Mouse (Mus musculus) liver, embryonic 14.5 days (tissue): ENCODE results near the gene Igf2bp2. TPM values are rescaled to one million over a fixed set of nuclear protein-coding genes. Genes with fewer than 3 reads are reported as not detected.

Experiments
- ATAC-seq: fragments of 200-750 bp; cut with Nextera tagmentation; 2 replicates; pipeline ENCODE4 v1.8.0; 2017; ENCODE audit warnings: moderate number of reproducible peaks, mild to moderate bottlenecking, moderate library complexity; ENCODE audit not compliant: insufficient read depth
- DNase-seq, 3 experiments: peaks; one replicate each; pipeline ENCODE4 v3.0.0-alpha.2; 2012 to 2013; ENCODE audit warnings: low read depth in 3 of 3, low spot score in 3 of 3
- H3K27ac ChIP-seq: fragments of 300-500 bp; sonication (generic); 2 replicates; pipeline ENCODE4 v1.5.1; 2014; ENCODE audit warnings: moderate library complexity, mild to moderate bottlenecking, control low read depth, inconsistent platforms
- H3K27me3 ChIP-seq: fragments of 300-500 bp; sonication (generic); 2 replicates; pipeline ENCODE4 v1.6.1; 2014; ENCODE audit warnings: mild to moderate bottlenecking, low read length, moderate library complexity; ENCODE audit not compliant: control insufficient read depth, insufficient read depth
- H3K36me3 ChIP-seq: fragments of 300-500 bp; sonication (generic); replicated peaks from 2 replicates; pipeline ENCODE4 v1.6.1; 2014; ENCODE audit warnings: low read depth; ENCODE audit not compliant: control insufficient read depth, insufficient read depth
- H3K4me1 ChIP-seq, 2 experiments: fragments of 200-500 bp in 1 of 2; fragments of 300-500 bp in 1 of 2; sonication (generic) in 1 of 2; replicated peaks; 2 replicates each; pipeline ENCODE4 v1.6.1; 2012 to 2014; ENCODE audit warnings: antibody characterized with exemption in 1 of 2, inconsistent platforms in 1 of 2, low read length in 1 of 2; ENCODE audit not compliant: control insufficient read depth in 2 of 2, insufficient read depth in 2 of 2
- H3K4me2 ChIP-seq: fragments of 300-500 bp; sonication (generic); 2 replicates; pipeline ENCODE4 v1.6.1; 2014; ENCODE audit warnings: low read depth, mild to moderate bottlenecking, control low read depth, moderate library complexity
- H3K4me3 ChIP-seq, 2 experiments: fragments of 200-500 bp in 1 of 2; fragments of 300-500 bp in 1 of 2; sonication (generic) in 1 of 2; 2 replicates each; pipeline ENCODE4 v1.5.1; 2012 to 2014; ENCODE audit warnings: low read depth in 2 of 2, low read length in 2 of 2, mild to moderate bottlenecking in 2 of 2, control low read depth in 1 of 2, inconsistent platforms in 1 of 2, moderate library complexity in 1 of 2; ENCODE audit not compliant: insufficient read depth in 1 of 2
- H3K9ac ChIP-seq: fragments of 300-500 bp; sonication (generic); replicated peaks from 2 replicates; pipeline ENCODE4 v1.6.1; 2014; ENCODE audit warnings: mild to moderate bottlenecking, control low read depth, moderate library complexity
- H3K9me3 ChIP-seq: fragments of 300-500 bp; sonication (generic); 2 replicates; pipeline ENCODE4 v1.6.1; 2016; ENCODE audit warnings: low read length, mixed read lengths; ENCODE audit not compliant: control insufficient read depth
- CTCF ChIP-seq: IDR thresholded peaks from 2 replicates; pipeline ENCODE4 v1.5.1; 2016; ENCODE audit warnings: antibody characterized with exemption, low read depth, control low read depth
- EP300 ChIP-seq: IDR thresholded peaks from 2 replicates; pipeline ENCODE4 v1.6.1; 2016; ENCODE audit warnings: antibody characterized with exemption, low read depth
- WGBS: fragments of 180-500 bp; shearing (Covaris S2); extraction: QIAGEN DNeasy Blood & Tissue Kit; methylation state at CpG from one replicate; pipeline ENCODE4 v1.1.7; 2014; ENCODE audit not compliant: insufficient replicate concordance; 5-methylcytosine and 5-hydroxymethylcytosine counted together
- polyA plus RNA-seq, 2 experiments: library from polyadenylated mRNA; depleted of rRNA in 1 of 2; stranded (reverse) in 1 of 2; unstranded in 1 of 2; fragments of >200 nt; fragmentation: Nextera tagmentation in 1 of 2; extraction: Ambion mirVana in 1 of 2; gene quantifications; 2 replicates each; pipeline versions ENCODE4 v1.2.1 to v1.2.3; 2012 to 2014

The Igf2bp2 gene
- polyA plus RNA-seq, 2 experiments = 3.7 to 7.3 TPM

DNA sequence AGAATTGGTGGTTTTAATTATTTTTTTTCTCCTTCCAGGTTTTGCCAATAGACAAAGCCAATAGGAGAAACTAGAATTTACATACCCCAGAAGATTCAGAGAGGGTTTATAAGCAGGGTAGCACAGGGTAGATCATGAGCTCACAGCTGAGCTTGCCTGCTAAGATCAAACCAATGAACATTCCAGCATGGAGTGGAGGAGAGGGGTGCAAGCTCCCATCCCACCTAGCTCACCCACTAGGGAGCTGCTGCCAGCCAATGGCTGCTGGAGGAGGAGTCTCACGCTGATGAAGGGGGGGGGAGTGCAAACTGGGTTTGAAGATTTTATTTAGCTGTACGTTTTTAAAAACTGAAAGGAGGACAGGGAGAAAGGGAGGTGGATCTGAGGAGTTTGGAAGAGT is 14.0 kb downstream of the Igf2bp2 start:
- ATAC-seq (no peak), DNase-seq (no peak)

DNA sequence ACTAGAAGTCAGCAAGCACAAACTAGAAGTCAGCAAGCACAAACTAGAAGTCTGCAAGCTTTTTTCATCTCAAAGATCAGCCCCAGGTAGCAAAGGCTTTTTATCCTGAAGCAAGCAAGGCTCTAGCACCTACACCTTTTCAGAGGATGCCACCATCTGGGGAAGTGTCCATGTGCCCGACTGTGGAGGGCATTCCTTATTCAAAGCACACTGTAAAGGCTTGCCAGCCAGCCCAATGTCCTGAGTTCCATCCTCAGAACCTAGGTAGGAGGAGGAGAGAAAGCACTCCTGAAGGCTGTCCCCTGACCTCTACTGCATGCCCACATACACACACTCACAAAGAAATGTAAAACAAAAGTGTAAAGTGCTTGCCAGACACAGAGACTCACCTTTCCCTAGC is 16.0 kb downstream of the Igf2bp2 start:
- no peak for ATAC-seq
- Histone ChIP-seq H3K4me1 (peaks cover 0 to 5% of the 10 kb centered on the region in 2 experiments; a peak in 1 of 4 replicates), H3K9me3 (no peaks in the 10 kb centered on the region), H3K4me3 (no peak overlapping the region), H3K27me3 (no peaks in the 10 kb centered on the region), H3K4me2 (no peak overlapping the region), H3K27ac (no peak overlapping the region), H3K9ac (no peak overlapping the region), H3K36me3 (no peaks in the 10 kb centered on the region)
- WGBS = 30% methylated on average over 1 of the region's 1 CpGs
- TF ChIP-seq CTCF = no peak
- no peak for TF ChIP-seq EP300
- DNase-seq = no peak

More for the DNA sequence above, 14.0 kb downstream of the Igf2bp2 start:
- no peak overlapping the region for H3K27ac ChIP-seq
- no peak overlapping the region for H3K4me2 ChIP-seq
- H3K36me3 ChIP-seq = no peaks in the 10 kb centered on the region
- WGBS = 42% methylated on average over 2 of the region's 2 CpGs
- no peak overlapping the region for H3K4me3 ChIP-seq
- TF ChIP-seq EP300 = no peak
- no peak for TF ChIP-seq CTCF
- no peaks in the 10 kb centered on the region for H3K9me3 ChIP-seq
- H3K27me3 ChIP-seq = no peaks in the 10 kb centered on the region
- no peak overlapping the region for H3K9ac ChIP-seq
- H3K4me1 ChIP-seq = peaks cover 0 to 5% of the 10 kb centered on the region in 2 experiments; a peak in 1 of 4 replicates

DNA sequence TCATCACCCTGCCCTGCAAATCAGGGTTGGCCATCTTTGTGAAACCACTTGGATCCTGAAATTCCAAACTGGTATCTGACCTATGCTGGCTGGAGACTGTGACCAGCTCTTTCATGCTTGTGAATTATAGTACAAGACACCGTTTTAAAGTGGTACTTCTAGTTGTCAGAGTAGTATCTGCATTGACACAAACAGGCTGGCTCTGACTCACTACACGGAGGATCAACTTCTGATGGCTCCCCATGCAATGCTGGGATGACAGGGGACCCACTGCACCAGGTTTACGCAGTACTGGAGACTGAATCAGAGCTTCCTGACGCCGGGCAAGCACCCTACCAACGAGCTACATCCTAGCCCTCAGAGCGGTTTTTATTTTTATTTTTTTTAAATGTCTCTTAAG is 17.0 kb downstream of the Igf2bp2 start:
- Histone ChIP-seq H3K36me3 (no peaks in the 10 kb centered on the region), H3K4me1 (peaks cover 0 to 5% of the 10 kb centered on the region in 2 experiments; a peak in 1 of 4 replicates), H3K9me3 (no peaks in the 10 kb centered on the region), H3K4me3 (no peak overlapping the region), H3K9ac (no peak overlapping the region), H3K27ac (no peak overlapping the region), H3K27me3 (no peaks in the 10 kb centered on the region), H3K4me2 (no peak overlapping the region)
- 63% methylated on average over 7 of the region's 7 CpGs for WGBS
- TF ChIP-seq EP300 = no peak
- ATAC-seq (no peak), DNase-seq (no peak)

DNA sequence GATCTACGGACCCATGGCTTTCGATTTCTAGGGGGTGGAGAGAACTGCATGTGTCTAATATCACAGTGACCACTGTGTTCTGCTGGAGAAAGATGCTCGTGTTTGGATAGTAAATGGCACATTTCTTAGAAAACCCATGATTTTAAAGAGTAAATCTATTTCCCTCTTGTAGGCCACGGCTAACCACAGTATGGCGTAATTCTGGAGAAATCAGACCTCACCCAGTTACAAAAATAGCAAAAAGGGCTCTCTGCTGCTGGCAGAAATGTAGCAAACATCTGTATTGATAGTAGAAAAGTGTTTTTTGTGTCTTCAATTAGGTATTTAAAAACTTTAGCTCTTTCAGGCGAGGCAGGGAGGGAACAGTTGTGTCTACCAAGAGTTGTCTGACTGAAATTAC is 18.6 kb downstream of the Igf2bp2 start:
- Histone ChIP-seq H3K27me3 (no peaks in the 10 kb centered on the region), H3K27ac (no peak overlapping the region), H3K4me2 (no peak overlapping the region), H3K9ac (no peak overlapping the region), H3K36me3 (no peaks in the 10 kb centered on the region), H3K9me3 (no peaks in the 10 kb centered on the region), H3K4me1 (peaks cover 0 to 5% of the 10 kb centered on the region in 2 experiments; a peak in 1 of 4 replicates), H3K4me3 (no peak overlapping the region)
- 58% methylated on average over 6 of the region's 6 CpGs for WGBS
- no peak for TF ChIP-seq EP300
- TF ChIP-seq CTCF = no peak
- ATAC-seq (no peak), DNase-seq (no peak)

DNA sequence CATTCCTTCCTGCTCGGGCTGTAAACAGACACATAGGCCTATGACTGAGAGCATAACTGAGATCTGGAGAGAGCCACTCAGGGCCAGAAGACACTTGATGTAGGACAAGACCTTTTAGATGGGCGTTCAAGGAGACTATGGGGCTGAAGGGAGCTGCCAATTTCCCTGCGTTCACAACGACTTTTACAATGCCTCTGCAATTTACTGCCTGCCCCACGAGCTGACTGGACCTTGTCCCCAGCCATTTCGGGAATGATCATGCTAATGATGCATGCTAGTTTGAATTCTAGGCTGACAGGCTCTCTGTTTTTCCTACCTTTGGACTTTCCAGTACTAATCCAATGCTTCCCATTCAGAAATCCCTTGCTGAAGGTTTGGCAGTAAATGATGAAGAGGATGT is 22.2 kb downstream of the Igf2bp2 start:
- Histone ChIP-seq H3K9ac (no peak overlapping the region), H3K36me3 (no peaks in the 10 kb centered on the region), H3K27me3 (no peaks in the 10 kb centered on the region), H3K9me3 (no peaks in the 10 kb centered on the region), H3K4me3 (no peak overlapping the region), H3K27ac (no peak overlapping the region), H3K4me1 (peaks cover 0 to 5% of the 10 kb centered on the region in 2 experiments; a peak in 1 of 4 replicates), H3K4me2 (no peak overlapping the region)
- DNase-seq (no peak), ATAC-seq (no peak)
- TF ChIP-seq CTCF = no peak
- no peak for TF ChIP-seq EP300
- WGBS = 61% methylated on average over 6 of the region's 6 CpGs
